ENCODE assay signal across 7 mouse cellular contexts in genomic region chr3:106684830-106685229, GRCm38 (mm10). TPM values are rescaled to one million over a fixed set of nuclear protein-coding genes. Genes with fewer than 3 reads are reported as not detected.
A peak's percentile ranks its signal among the peaks of the same experiment; 100 is the strongest.
DNase-seq lines count a peak whose midpoint lies in the region; ATAC-seq lines count a peak whose summit lies in the region.

TSS of gene Lrif1 (plus strand) at chr3:106684987.

- H3K36me3 ChIP-seq in embryonic facial prominence, embryonic 11.5 days (replicated peaks; ENCODE audit: control insufficient read depth, insufficient read depth, low read depth, low read length), result no peaks in the 10 kb centered on the region
- H3K36me3 ChIP-seq in midbrain, embryonic 11.5 days (ENCODE audit: control insufficient read depth, insufficient read depth, low read length), result no peaks in the 10 kb centered on the region

- H3K27me3 ChIP-seq in embryonic facial prominence, embryonic 11.5 days (ENCODE audit: control insufficient read depth, insufficient read depth, low read length), result no peaks in the 10 kb centered on the region
- no peaks in the 10 kb centered on the region for H3K27me3 ChIP-seq in midbrain, embryonic 11.5 days (ENCODE audit: control insufficient read depth, insufficient read depth, low read length)

- H3K4me1 ChIP-seq in embryonic facial prominence, embryonic 11.5 days (ENCODE audit: control insufficient read depth, insufficient read depth, low read length), result no peaks in the 10 kb centered on the region
- H3K4me1 ChIP-seq in midbrain, embryonic 11.5 days (ENCODE audit: control insufficient read depth, insufficient read depth, low read length), result no peaks in the 10 kb centered on the region; the same call in 1 of the 2 replicates

- under 1% methylated on average over 20 of the region's 20 CpGs for WGBS in embryonic facial prominence, embryonic 11.5 days
- under 1% methylated on average over 20 of the region's 20 CpGs for WGBS in midbrain, embryonic 11.5 days

- H3K4me3 ChIP-seq in embryonic facial prominence, embryonic 11.5 days (ENCODE audit: low read depth, low read length), result peak within 1 kb of the TSS; percentile 56
- H3K4me3 ChIP-seq in midbrain, embryonic 11.5 days (ENCODE audit: low read depth, low read length), result peak within 1 kb of the TSS; percentile 50

- peak within 1 kb of the TSS; percentile 39 for H3K4me2 ChIP-seq in embryonic facial prominence, embryonic 11.5 days (ENCODE audit: low read depth, low read length)
- H3K4me2 ChIP-seq in midbrain, embryonic 11.5 days, result peak within 1 kb of the TSS; percentile 50

- no peaks in the 10 kb centered on the region for H3K9me3 ChIP-seq in embryonic facial prominence, embryonic 11.5 days (replicated peaks; ENCODE audit: control insufficient read depth, low read length)
- no peaks in the 10 kb centered on the region for H3K9me3 ChIP-seq in midbrain, embryonic 11.5 days (ENCODE audit: control insufficient read depth, low read length)

- intact Hi-C loops in left cerebral cortex, postnatal 4 days (cut with DNase I), result no loop called here

- peak within 1 kb of the TSS; percentile 74 for H3K9ac ChIP-seq in embryonic facial prominence, embryonic 11.5 days (replicated peaks; ENCODE audit: low read length)
- peak within 1 kb of the TSS; percentile 80 for H3K9ac ChIP-seq in midbrain, embryonic 11.5 days (ENCODE audit: low read length)

- peak; percentile 99 for ATAC-seq in embryonic facial prominence, embryonic 11.5 days (replicated peaks; ENCODE audit: insufficient number of reproducible peaks, low FRiP score, low TSS enrichment, low read depth)
- ATAC-seq in midbrain, embryonic 11.5 days (ENCODE audit: low FRiP score), result peak; percentile 98

- peak; percentile 74 for DNase-seq in adrenal gland, postnatal 10 days
- DNase-seq in embryonic facial prominence, embryonic 11.5 days (ENCODE audit: low spot score), result peak; percentile 88
- peak; percentile 97 for DNase-seq in heart, adult 11 months
- peak; percentile 84 for DNase-seq in kidney, adult 11 months
- peak; percentile 76 for DNase-seq in left cerebral cortex, postnatal 4 days
- peak; percentile 98 for DNase-seq in midbrain, embryonic 11.5 days (ENCODE audit: low spot score, missing footprints)
- DNase-seq in right cerebral cortex, postnatal 4 days, result peak; percentile 77

- no peak within 1 kb of the TSS for H3K27ac ChIP-seq in embryonic facial prominence, embryonic 11.5 days (replicated peaks; ENCODE audit: low read depth, low read length)
- H3K27ac ChIP-seq in midbrain, embryonic 11.5 days (ENCODE audit: low read depth, low read length), result peak within 1 kb of the TSS; percentile 78

RNA-seq across cellular contexts. Expression of gene Lrif1, which starts in this region (rescaled TPM):
- total RNA-seq in adrenal gland, postnatal 10 days (2021), result 10 to 100 TPM; 14.5 to 18.5 TPM
- polyA plus RNA-seq in embryonic facial prominence, embryonic 11.5 days (2014; fragmentation: Nextera tagmentation; extraction: Ambion mirVana), result 18.6 and 26.4 TPM in 2 replicates
- 10 to 100 TPM; 22.0 to 22.6 TPM for total RNA-seq in left cerebral cortex, postnatal 4 days (2021)
- 21.8 and 23.1 TPM in 2 replicates for polyA plus RNA-seq in midbrain, embryonic 11.5 days (2014; fragmentation: Nextera tagmentation; extraction: Ambion mirVana)
